Mouse (Mus musculus) testis, adult 2 months (tissue): ENCODE results near the gene Vmn1r35.
"Not testable (repeated sequence)": the region's sequence is repeated elsewhere in the genome, so short reads cannot be mapped to it uniquely, and the experiment has no call there.

Experiments used
- CTCF ChIP-seq: fragments of 200-500 bp; IDR thresholded peaks from 2 replicates; pipeline ENCODE4 v1.5.1; 2012; ENCODE audit warnings: low read depth, mild to moderate bottlenecking, inconsistent platforms, low read length, moderate library complexity; ENCODE audit not compliant: control insufficient read depth, insufficient read depth, insufficient replicate concordance
- POLR2A ChIP-seq: fragments of 200-500 bp; IDR thresholded peaks from 2 replicates; pipeline ENCODE4 v1.6.1; 2012; ENCODE audit warnings: low read depth, mild to moderate bottlenecking, inconsistent platforms, low read length, moderate library complexity; ENCODE audit not compliant: control insufficient read depth

- not testable (repeated sequence) for TF ChIP-seq CTCF, POLR2A
These were observed 43.4 kb upstream of the Vmn1r35 start, which contains the start of gene Vmn1r37 for GRCm38 (mm10) chr6:66729082-66729481.
